Mouse (Mus musculus) heart, embryonic 14.5 days (tissue): Measurements from ENCODE around the gene Sox10. TPM values are rescaled to one million over a fixed set of nuclear protein-coding genes. Genes with fewer than 3 reads are reported as not detected.

Experiments used
- ATAC-seq: fragments of 200-750 bp; cut with Nextera tagmentation; 2 replicates; pipeline ENCODE4 v1.8.0; 2017; ENCODE audit warnings: low read depth, moderate TSS enrichment; ENCODE audit not compliant: insufficient number of reproducible peaks, insufficient read depth, low FRiP score
- H3K27ac ChIP-seq, 2 experiments: fragments of 200-500 bp in 1 of 2; fragments of 300-500 bp in 1 of 2; sonication (generic) in 1 of 2; replicated peaks in 1 of 2; 2 replicates each; pipeline ENCODE4 v1.5.1; 2012 to 2014; ENCODE audit warnings: low read depth in 2 of 2, low read length in 2 of 2, control low read depth in 1 of 2, mild to moderate bottlenecking in 1 of 2, mixed read lengths in 1 of 2; ENCODE audit not compliant: control insufficient read depth in 1 of 2, insufficient read depth in 1 of 2
- H3K27me3 ChIP-seq: fragments of 300-500 bp; sonication (generic); 2 replicates; pipeline ENCODE4 v1.6.1; 2014; ENCODE audit warnings: mild to moderate bottlenecking, low read length, control low read depth; ENCODE audit not compliant: control insufficient read depth, insufficient read depth
- H3K36me3 ChIP-seq: fragments of 300-500 bp; sonication (generic); 2 replicates; pipeline ENCODE4 v1.6.1; 2014; ENCODE audit warnings: mild to moderate bottlenecking, control low read depth, low read length, mixed read lengths; ENCODE audit not compliant: control insufficient read depth, insufficient read depth
- H3K4me1 ChIP-seq, 2 experiments: fragments of 200-500 bp in 1 of 2; fragments of 300-500 bp in 1 of 2; sonication (generic) in 1 of 2; 2 replicates each; pipeline ENCODE4 v1.6.1; 2012 to 2014; ENCODE audit warnings: low read length in 2 of 2, control low read depth in 1 of 2, mixed read lengths in 1 of 2; ENCODE audit not compliant: control insufficient read depth in 2 of 2, insufficient read depth in 2 of 2
- H3K4me2 ChIP-seq: fragments of 300-500 bp; sonication (generic); 2 replicates; pipeline ENCODE4 v1.6.1; 2014; ENCODE audit warnings: mild to moderate bottlenecking, low read length
- H3K4me3 ChIP-seq, 2 experiments: fragments of 200-500 bp in 1 of 2; fragments of 300-500 bp in 1 of 2; sonication (generic) in 1 of 2; 2 replicates each; pipeline ENCODE4 v1.5.1; 2012 to 2014; ENCODE audit warnings: low read length in 2 of 2, mild to moderate bottlenecking in 2 of 2, control low read depth in 1 of 2, low read depth in 1 of 2, moderate library complexity in 1 of 2; ENCODE audit not compliant: control insufficient read depth in 1 of 2, insufficient read depth in 1 of 2
- H3K9ac ChIP-seq: fragments of 300-500 bp; sonication (generic); 2 replicates; pipeline ENCODE4 v1.6.1; 2014; ENCODE audit warnings: mild to moderate bottlenecking, low read length
- H3K9me3 ChIP-seq: fragments of 300-500 bp; sonication (generic); 2 replicates; pipeline ENCODE4 v1.6.1; 2016; ENCODE audit warnings: low read length, control low read depth; ENCODE audit not compliant: control insufficient read depth
- WGBS: fragments of 180-500 bp; shearing (Covaris S2); extraction: QIAGEN DNeasy Blood & Tissue Kit; methylation state at CpG from one replicate; pipeline ENCODE4 v1.1.7; 2014; 5-methylcytosine and 5-hydroxymethylcytosine counted together
- polyA plus RNA-seq: library from polyadenylated mRNA; unstranded; fragments of >200 nt; fragmentation: Nextera tagmentation; extraction: Ambion mirVana; gene quantifications from 2 replicates; pipeline ENCODE4 v1.2.1, GENCODE M21; 2014

Gene Sox10
- polyA plus RNA-seq, 1 experiment from 2014 or later: 0.63 TPM

GRCm38 (mm10) chr15:79122546-79122945 lies 42.5 kb downstream of the Sox10 start:
- no peak for ATAC-seq
- Histone ChIP-seq H3K27me3 (no peaks in the 10 kb centered on the region), H3K27ac (peak overlapping the region; percentile 88 to 91), H3K9ac (peak overlapping the region; percentile 21; the same call in 1 of the 2 replicates), H3K4me2 (no peak overlapping the region), H3K9me3 (no peaks in the 10 kb centered on the region), H3K4me1 (peaks cover 12 to 19% of the 10 kb centered on the region in 2 experiments), H3K4me3 (no peak overlapping the region), H3K36me3 (peaks cover 99% of the 10 kb centered on the region)
- 84% methylated on average over 13 of the region's 13 CpGs for WGBS

- H3K9ac ChIP-seq: peak overlapping the region; percentile 21; the same call in 1 of the 2 replicates
- ATAC-seq: no peak
- no peak overlapping the region for H3K4me3 ChIP-seq
- no peaks in the 10 kb centered on the region for H3K27me3 ChIP-seq
- 86% methylated on average over 4 of the region's 4 CpGs for WGBS
- H3K4me2 ChIP-seq: no peak overlapping the region
- H3K4me1 ChIP-seq: peaks cover 12 to 19% of the 10 kb centered on the region in 2 experiments
- peak overlapping the region in 1 of 2 experiments; percentile 91; a peak in 2 of 4 replicates for H3K27ac ChIP-seq
- no peaks in the 10 kb centered on the region for H3K9me3 ChIP-seq
- peaks cover 99% of the 10 kb centered on the region for H3K36me3 ChIP-seq
Observed at GRCm38 (mm10) chr15:79122119-79122518, 42.9 kb downstream of the Sox10 start.

- WGBS: 79% methylated on average over 9 of the region's 9 CpGs
- H3K4me1 ChIP-seq: peaks cover 12 to 16% of the 10 kb centered on the region in 2 experiments
- ATAC-seq: no peak
- H3K27ac ChIP-seq: no peak overlapping the region
- no peak overlapping the region for H3K4me3 ChIP-seq
- no peaks in the 10 kb centered on the region for H3K27me3 ChIP-seq
- no peak overlapping the region; the same call in 1 of the 2 replicates for H3K9ac ChIP-seq
- no peaks in the 10 kb centered on the region for H3K9me3 ChIP-seq
- H3K4me2 ChIP-seq: no peak overlapping the region
- peaks cover 99% of the 10 kb centered on the region for H3K36me3 ChIP-seq
Observed at GRCm38 (mm10) chr15:79119491-79119890, 45.5 kb downstream of the Sox10 start.

DNA sequence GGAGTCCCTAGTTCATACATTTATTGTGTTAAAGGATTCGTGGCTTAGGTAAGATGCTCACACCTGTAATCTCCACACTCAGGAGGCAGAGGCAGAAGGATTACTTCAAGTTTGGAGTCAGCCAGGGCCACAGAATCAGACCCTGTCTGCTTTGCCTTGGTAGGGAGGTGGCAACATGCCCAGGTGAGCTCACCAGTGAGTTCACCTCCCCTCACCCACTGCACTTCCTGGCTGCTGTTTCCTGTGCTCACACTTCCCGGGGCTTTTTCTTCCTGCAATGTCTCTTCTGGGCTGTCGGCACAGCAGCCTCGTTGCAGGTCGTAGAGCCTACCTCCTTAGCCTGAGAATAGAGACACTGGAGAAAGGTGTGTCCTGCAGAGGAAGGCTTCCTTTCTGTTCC lies 49.8 kb downstream of the Sox10 start:
- Histone ChIP-seq H3K36me3 (peaks cover 77% of the 10 kb centered on the region), H3K27ac (no peak overlapping the region)

DNA sequence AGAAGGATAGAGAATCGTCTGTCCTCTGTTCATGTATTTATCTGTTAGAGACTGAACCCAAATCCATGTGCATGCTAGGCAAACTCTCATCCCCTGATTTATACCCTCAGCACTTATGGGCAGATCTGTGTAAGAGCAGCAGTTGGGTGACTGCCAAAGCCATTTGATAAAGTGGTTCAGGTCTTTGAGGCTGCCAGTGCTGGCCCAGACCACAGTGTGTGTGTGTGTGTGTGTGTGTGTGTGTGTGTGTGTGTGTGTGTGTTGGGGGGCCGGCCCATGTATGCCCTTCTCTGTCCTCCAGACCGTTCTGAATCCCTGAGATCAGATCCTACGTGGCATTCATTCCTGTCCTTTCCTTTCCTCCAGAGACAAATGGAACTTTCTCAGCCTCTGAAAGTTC lies 53.3 kb downstream of the Sox10 start:
- WGBS: 10% methylated on average over 4 of the region's 4 CpGs
- Histone ChIP-seq H3K27ac (peak overlapping the region; percentile 95 to 98), H3K27me3 (no peaks in the 10 kb centered on the region), H3K4me3 (peak overlapping the region; percentile 26; a peak in 3 of 4 replicates), H3K4me1 (peaks cover 26 to 37% of the 10 kb centered on the region in 2 experiments), H3K4me2 (peak overlapping the region; percentile 95), H3K9ac (peak overlapping the region; percentile 99), H3K9me3 (no peaks in the 10 kb centered on the region), H3K36me3 (peaks cover 42% of the 10 kb centered on the region)
- ATAC-seq: peak; percentile 65

More for the DNA sequence above, 49.8 kb downstream of the Sox10 start:
- no peak for ATAC-seq
- WGBS: 42% methylated on average over 5 of the region's 5 CpGs
- Histone ChIP-seq H3K27me3 (no peaks in the 10 kb centered on the region), H3K9me3 (no peaks in the 10 kb centered on the region), H3K4me3 (no peak overlapping the region), H3K4me1 (peaks cover 16 to 24% of the 10 kb centered on the region in 2 experiments), H3K9ac (no peak overlapping the region), H3K4me2 (no peak overlapping the region)

- Histone ChIP-seq H3K4me1 (peaks cover 26 to 37% of the 10 kb centered on the region in 2 experiments), H3K9ac (peak overlapping the region; percentile 99), H3K36me3 (peaks cover 30% of the 10 kb centered on the region), H3K9me3 (no peaks in the 10 kb centered on the region), H3K27me3 (no peaks in the 10 kb centered on the region), H3K4me2 (peak overlapping the region; percentile 95), H3K27ac (peak overlapping the region; percentile 95 to 98), H3K4me3 (peak overlapping the region; percentile 94 to 95)
- no peak for ATAC-seq
- 46% methylated on average over 2 of the region's 2 CpGs for WGBS
Observed at GRCm38 (mm10) chr15:79110528-79110927, 54.5 kb downstream of the Sox10 start.

DNA sequence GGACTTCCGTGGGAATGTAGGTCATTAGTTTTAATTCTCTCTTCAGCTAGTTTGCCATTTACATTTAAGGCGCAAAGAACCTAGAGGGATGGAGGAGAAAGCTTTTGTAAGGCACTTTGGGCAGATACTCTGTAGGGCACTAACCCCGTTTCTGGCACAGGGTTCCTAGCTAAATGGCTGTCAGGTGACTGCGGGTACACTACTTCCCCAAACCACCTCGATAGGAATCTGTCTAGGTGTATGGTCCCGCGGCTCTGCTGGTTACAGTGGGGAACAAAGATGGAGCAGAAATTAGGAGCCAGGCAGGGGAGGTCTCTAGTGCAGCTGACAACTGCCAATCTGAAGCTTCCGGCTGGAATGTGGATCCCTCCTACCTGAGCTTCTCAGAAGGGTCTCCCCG lies 55.0 kb downstream of the Sox10 start:
- peak overlapping the region; percentile 95 to 98 for H3K27ac ChIP-seq
- H3K4me3 ChIP-seq: peak overlapping the region; percentile 94 to 95
- 9% methylated on average over 9 of the region's 9 CpGs for WGBS
- ATAC-seq: no peak
- H3K4me2 ChIP-seq: peak overlapping the region; percentile 95
- H3K9me3 ChIP-seq: no peaks in the 10 kb centered on the region
- H3K9ac ChIP-seq: peak overlapping the region; percentile 99
- peaks cover 26 to 37% of the 10 kb centered on the region in 2 experiments for H3K4me1 ChIP-seq
- no peaks in the 10 kb centered on the region for H3K27me3 ChIP-seq
- H3K36me3 ChIP-seq: peaks cover 25% of the 10 kb centered on the region
